Comparison of ENCODE assay signal across 22 mouse cellular contexts in genomic region chr2:103089521-103089920, GRCm38 (mm10). TPM values are rescaled to one million over a fixed set of nuclear protein-coding genes. Genes with fewer than 3 reads are reported as not detected.
DNase-seq lines count a peak whose midpoint lies in the region; ATAC-seq and TF ChIP-seq lines count a peak whose summit lies in the region.
"Had no signal": no experiment of that assay in that cellular context is flagged by ENCODE, and none has a peak within 500 bp of the region (broad histone marks: within the 10 kb centered on the region; RNA-seq: fewer than 3 reads in every experiment).

No protein-coding gene starts in this region.

- H3K27me3 ChIP-seq in forebrain, embryonic 14.5 days (replicated peaks; ENCODE audit: control insufficient read depth, insufficient read depth, low read length): no peaks in the 10 kb centered on the region
- no peaks in the 10 kb centered on the region for H3K27me3 ChIP-seq in forebrain, embryonic 10.5 days (ENCODE audit: poor library complexity, severe bottlenecking)
- no peaks in the 10 kb centered on the region for H3K27me3 ChIP-seq in heart, embryonic 11.5 days (ENCODE audit: control insufficient read depth, insufficient read depth, low read length)
- H3K27me3 ChIP-seq in hindbrain, embryonic 10.5 days (ENCODE audit: insufficient read depth, poor library complexity, severe bottlenecking): no peaks in the 10 kb centered on the region
- H3K27me3 ChIP-seq in hindbrain, embryonic 13.5 days: no peaks in the 10 kb centered on the region
- no peaks in the 10 kb centered on the region for H3K27me3 ChIP-seq in midbrain, embryonic 11.5 days (ENCODE audit: control insufficient read depth, insufficient read depth, low read length)
- H3K27me3 ChIP-seq in midbrain, postnatal 0 days (ENCODE audit: insufficient read depth, low read length): no peaks in the 10 kb centered on the region
- H3K27me3 ChIP-seq: CH12.LX, Patski had no signal

- no peak overlapping the region for H3K4me2 ChIP-seq in forebrain, embryonic 14.5 days (ENCODE audit: low read length)
- no peak overlapping the region for H3K4me2 ChIP-seq in heart, embryonic 11.5 days
- no peak overlapping the region for H3K4me2 ChIP-seq in hindbrain, embryonic 13.5 days
- no peak overlapping the region for H3K4me2 ChIP-seq in midbrain, embryonic 11.5 days
- H3K4me2 ChIP-seq in midbrain, postnatal 0 days (ENCODE audit: low read depth, low read length, poor library complexity, severe bottlenecking): no peak overlapping the region

- ATAC-seq in forebrain, embryonic 14.5 days: no peak
- ATAC-seq in heart, embryonic 11.5 days (replicated peaks; ENCODE audit: insufficient number of reproducible peaks, low FRiP score, low TSS enrichment): no peak
- ATAC-seq in hindbrain, embryonic 13.5 days (ENCODE audit: low FRiP score): no peak
- peak; percentile 57; the same call in 1 of the 2 replicates for ATAC-seq in midbrain, embryonic 11.5 days (ENCODE audit: low FRiP score)
- ATAC-seq in midbrain, postnatal 0 days (ENCODE audit: low FRiP score): no peak
- ATAC-seq: activated CD4-positive, CD25-positive, alpha-beta regulatory T cell, adult 4 months; CD4-positive, CD25-positive, alpha-beta regulatory T cell, adult 4 months; Patski had no signal

- H3K9ac ChIP-seq in forebrain, embryonic 14.5 days (ENCODE audit: low read length): no peak overlapping the region
- H3K9ac ChIP-seq in heart, embryonic 11.5 days (ENCODE audit: low read depth, low read length): no peak overlapping the region
- no peak overlapping the region for H3K9ac ChIP-seq in hindbrain, embryonic 13.5 days
- no peak overlapping the region for H3K9ac ChIP-seq in midbrain, embryonic 11.5 days (ENCODE audit: low read length)
- H3K9ac ChIP-seq in midbrain, postnatal 0 days (replicated peaks; ENCODE audit: low read length, poor library complexity, severe bottlenecking): no peak overlapping the region

- peaks cover 25% of the 10 kb centered on the region for H3K36me3 ChIP-seq in forebrain, embryonic 14.5 days (ENCODE audit: control insufficient read depth, insufficient read depth, low read length)
- peaks cover 49% of the 10 kb centered on the region for H3K36me3 ChIP-seq in forebrain, embryonic 10.5 days (replicated peaks)
- H3K36me3 ChIP-seq in heart, embryonic 11.5 days (ENCODE audit: control insufficient read depth, insufficient read depth, low read length): peaks cover 5% of the 10 kb centered on the region; the same call in 1 of the 2 replicates
- peaks cover 45% of the 10 kb centered on the region for H3K36me3 ChIP-seq in hindbrain, embryonic 10.5 days
- H3K36me3 ChIP-seq in hindbrain, embryonic 13.5 days: peaks cover 46% of the 10 kb centered on the region
- no peaks in the 10 kb centered on the region; the same call in 1 of the 2 replicates for H3K36me3 ChIP-seq in midbrain, embryonic 11.5 days (ENCODE audit: control insufficient read depth, insufficient read depth, low read length)
- H3K36me3 ChIP-seq in midbrain, postnatal 0 days (ENCODE audit: insufficient read depth, low read length): peaks cover 17% of the 10 kb centered on the region

- H3K9me3 ChIP-seq in forebrain, embryonic 14.5 days (replicated peaks; ENCODE audit: control insufficient read depth, low read length): no peaks in the 10 kb centered on the region
- H3K9me3 ChIP-seq in forebrain, embryonic 10.5 days: no peaks in the 10 kb centered on the region
- no peaks in the 10 kb centered on the region for H3K9me3 ChIP-seq in heart, embryonic 11.5 days (replicated peaks; ENCODE audit: control insufficient read depth, low read length)
- no peaks in the 10 kb centered on the region for H3K9me3 ChIP-seq in hindbrain, embryonic 10.5 days
- no peaks in the 10 kb centered on the region for H3K9me3 ChIP-seq in hindbrain, embryonic 13.5 days
- H3K9me3 ChIP-seq in midbrain, embryonic 11.5 days (ENCODE audit: control insufficient read depth, low read length): no peaks in the 10 kb centered on the region
- no peaks in the 10 kb centered on the region for H3K9me3 ChIP-seq in midbrain, postnatal 0 days (ENCODE audit: low read length)
- H3K9me3 ChIP-seq: G1E had no signal

- DNase-seq in forebrain, embryonic 14.5 days (ENCODE audit: low spot score): peak; percentile 10
- DNase-seq in forebrain, embryonic 10.5 days (ENCODE audit: extremely low spot score, low spot score): no peak
- peak; percentile 73 for DNase-seq in heart, adult 11 months
- DNase-seq in hindbrain, embryonic 10.5 days (ENCODE audit: low spot score): no peak
- no peak for DNase-seq in midbrain, embryonic 11.5 days (ENCODE audit: low spot score, missing footprints)
- no peak for DNase-seq in midbrain, postnatal 0 days (ENCODE audit: low spot score)
- DNase-seq: adrenal gland, adult 2 months; adrenal gland, adult 8-10 months; adrenal gland, postnatal 10 days; adrenal gland, postnatal 14 days; adrenal gland, postnatal 25 days; adrenal gland, postnatal 36 days; B cell, adult 2 months; cerebellum, adult 11 months; cerebellum, adult 11-12 months had no signal

- WGBS in forebrain, embryonic 14.5 days: 29% methylated on average over 6 of the region's 6 CpGs
- WGBS in forebrain, embryonic 10.5 days: 79% methylated on average over 6 of the region's 6 CpGs
- 89% methylated on average over 6 of the region's 6 CpGs for WGBS in heart, embryonic 11.5 days (ENCODE audit: insufficient replicate concordance)
- 53% methylated on average over 6 of the region's 6 CpGs for WGBS in hindbrain, embryonic 10.5 days
- WGBS in hindbrain, embryonic 13.5 days: 33% methylated on average over 6 of the region's 6 CpGs
- 56% methylated on average over 6 of the region's 6 CpGs for WGBS in midbrain, embryonic 11.5 days
- 59% methylated on average over 6 of the region's 6 CpGs for WGBS in midbrain, postnatal 0 days

- TF ChIP-seq CTCF in midbrain, postnatal 0 days (IDR thresholded peaks at IDR 0.05): no peak

- no peaks in the 10 kb centered on the region for H3K4me1 ChIP-seq in forebrain, embryonic 14.5 days (ENCODE audit: control insufficient read depth, insufficient read depth, low read length)
- H3K4me1 ChIP-seq in forebrain, embryonic 10.5 days: 0 out of 2 replicates have a peak, but pooled peaks cover 4% of the 10 kb centered on the region
- no peaks in the 10 kb centered on the region for H3K4me1 ChIP-seq in heart, embryonic 11.5 days (ENCODE audit: control insufficient read depth, insufficient read depth, low read length)
- H3K4me1 ChIP-seq in hindbrain, embryonic 10.5 days (replicated peaks): peaks cover 9% of the 10 kb centered on the region
- H3K4me1 ChIP-seq in hindbrain, embryonic 13.5 days (replicated peaks): no peaks in the 10 kb centered on the region
- H3K4me1 ChIP-seq in midbrain, embryonic 11.5 days (ENCODE audit: control insufficient read depth, insufficient read depth, low read length): no peaks in the 10 kb centered on the region
- no peaks in the 10 kb centered on the region for H3K4me1 ChIP-seq in midbrain, postnatal 0 days (ENCODE audit: insufficient read depth, low read length)

- H3K4me3 ChIP-seq in forebrain, embryonic 14.5 days (ENCODE audit: low read depth, low read length): no peak overlapping the region
- no peak overlapping the region for H3K4me3 ChIP-seq in forebrain, embryonic 10.5 days
- no peak overlapping the region for H3K4me3 ChIP-seq in heart, embryonic 11.5 days (ENCODE audit: low read depth, low read length)
- H3K4me3 ChIP-seq in hindbrain, embryonic 10.5 days: no peak overlapping the region
- no peak overlapping the region for H3K4me3 ChIP-seq in hindbrain, embryonic 13.5 days
- H3K4me3 ChIP-seq in midbrain, embryonic 11.5 days (ENCODE audit: low read depth, low read length): no peak overlapping the region
- no peak overlapping the region for H3K4me3 ChIP-seq in midbrain, postnatal 0 days (ENCODE audit: low read depth, low read length)

- no peak overlapping the region for H3K27ac ChIP-seq in forebrain, embryonic 14.5 days (ENCODE audit: low read depth, low read length)
- no peak overlapping the region for H3K27ac ChIP-seq in forebrain, embryonic 10.5 days
- H3K27ac ChIP-seq in heart, embryonic 11.5 days (ENCODE audit: low read depth, low read length): no peak overlapping the region
- H3K27ac ChIP-seq in hindbrain, embryonic 10.5 days: peak overlapping the region; percentile 41; the same call in 1 of the 2 replicates
- H3K27ac ChIP-seq in hindbrain, embryonic 13.5 days: no peak overlapping the region
- H3K27ac ChIP-seq in midbrain, embryonic 11.5 days (ENCODE audit: low read depth, low read length): no peak overlapping the region
- no peak overlapping the region for H3K27ac ChIP-seq in midbrain, postnatal 0 days (ENCODE audit: low read depth, low read length)

RNA-seq across cellular contexts. Expression of gene Apip, which starts 16.0 kb away (rescaled TPM):
- 52.4 and 61.6 TPM in 2 replicates for polyA plus RNA-seq in forebrain, embryonic 14.5 days (2014; fragmentation: Nextera tagmentation; extraction: Ambion mirVana)
- 57.7 and 61.9 TPM in 2 replicates for polyA plus RNA-seq in forebrain, embryonic 10.5 days (2016; fragmentation: Nextera tagmentation; extraction: Ambion mirVana)
- polyA plus RNA-seq in heart, embryonic 11.5 days (2014; fragmentation: Nextera tagmentation; extraction: Ambion mirVana): 69.4 and 70.2 TPM in 2 replicates
- polyA plus RNA-seq in hindbrain, embryonic 10.5 days (2016; fragmentation: Nextera tagmentation; extraction: Ambion mirVana): 60.7 and 63.9 TPM in 2 replicates
- 54.6 and 57.2 TPM in 2 replicates for polyA plus RNA-seq in hindbrain, embryonic 13.5 days (2015; fragmentation: Nextera tagmentation; extraction: Ambion mirVana)
- 60.0 and 61.8 TPM in 2 replicates for polyA plus RNA-seq in midbrain, embryonic 11.5 days (2014; fragmentation: Nextera tagmentation; extraction: Ambion mirVana)
- 17.0 and 35.2 TPM in 2 replicates for total RNA-seq in midbrain, postnatal 0 days (2014; rRNA removed)
- polyA plus RNA-seq in midbrain, postnatal 0 days (2015; fragmentation: Nextera tagmentation; extraction: Ambion mirVana): 29.5 and 33.2 TPM in 2 replicates

RNA-seq across cellular contexts. Expression of gene Pdhx, which starts 16.2 kb away (rescaled TPM):
- polyA plus RNA-seq in forebrain, embryonic 14.5 days (2014; fragmentation: Nextera tagmentation; extraction: Ambion mirVana): 63.8 and 67.5 TPM in 2 replicates
- polyA plus RNA-seq in forebrain, embryonic 10.5 days (2016; fragmentation: Nextera tagmentation; extraction: Ambion mirVana): 40.8 and 41.5 TPM in 2 replicates
- 51.0 and 59.7 TPM in 2 replicates for polyA plus RNA-seq in heart, embryonic 11.5 days (2014; fragmentation: Nextera tagmentation; extraction: Ambion mirVana)
- polyA plus RNA-seq in hindbrain, embryonic 10.5 days (2016; fragmentation: Nextera tagmentation; extraction: Ambion mirVana): 40.3 and 45.2 TPM in 2 replicates
- polyA plus RNA-seq in hindbrain, embryonic 13.5 days (2015; fragmentation: Nextera tagmentation; extraction: Ambion mirVana): 61.3 and 62.5 TPM in 2 replicates
- polyA plus RNA-seq in midbrain, embryonic 11.5 days (2014; fragmentation: Nextera tagmentation; extraction: Ambion mirVana): 54.4 and 57.7 TPM in 2 replicates
- total RNA-seq in midbrain, postnatal 0 days (2014; rRNA removed): 47.2 and 53.2 TPM in 2 replicates
- 66.3 and 69.1 TPM in 2 replicates for polyA plus RNA-seq in midbrain, postnatal 0 days (2015; fragmentation: Nextera tagmentation; extraction: Ambion mirVana)

Comparison
In these comparisons a context has a peak if more than half of its experiments do, and no peak if none do; other contexts are left out.
1. DNase-seq: peak in forebrain, embryonic 14.5 days (single experiment) and heart, adult 11 months (single experiment); none in forebrain, embryonic 10.5 days (single experiment), hindbrain, embryonic 10.5 days (single experiment), midbrain, embryonic 11.5 days (single experiment) and midbrain, postnatal 0 days (single experiment).